ENCODE assay signal across 16 mouse cellular contexts in genomic region chr19:26723899-26724298, GRCm38 (mm10).
A peak's percentile ranks its signal among the peaks of the same experiment; 100 is the strongest.
DNase-seq lines count a peak whose midpoint lies in the region; ATAC-seq lines count a peak whose summit lies in the region.
"Had no signal": no experiment of that assay in that cellular context is flagged by ENCODE, and none has a peak within 500 bp of the region (broad histone marks: within the 10 kb centered on the region; RNA-seq: fewer than 3 reads in every experiment).

No protein-coding gene starts in this region.

- ATAC-seq in cerebellum, adult (ENCODE audit: insufficient number of reproducible peaks, low FRiP score, low TSS enrichment), result peak; percentile 40; the same call in 1 of the 2 replicates
- ATAC-seq: activated CD4-positive, CD25-positive, alpha-beta regulatory T cell, adult 4 months; CD4-positive, CD25-positive, alpha-beta regulatory T cell, adult 4 months; forebrain, embryonic 14.5 days; forebrain, embryonic 16.5 days; Patski had no signal

- no peak for DNase-seq in cerebellum, adult 18-20 months
- DNase-seq in cerebellum, adult 9-11 months, result peak; percentile 45
- DNase-seq in cerebellum, adult 11-12 months, result no peak
- DNase-seq in heart, adult 11 months, result peak; percentile 83
- DNase-seq in heart, adult 8-10 months (ENCODE audit: low spot score), result no peak
- peak; percentile 53 for DNase-seq in brain, adult 2 months (ENCODE audit: low read depth, low spot score)
- DNase-seq: adrenal gland, postnatal 10 days; adrenal gland, postnatal 25 days; B cell, adult 2 months; cerebellum, postnatal 10 days had no signal

Comparison
In these comparisons a context has a peak if more than half of its experiments do, and no peak if none do; other contexts are left out.
1. DNase-seq: peak in cerebellum, adult 9-11 months (single experiment), heart, adult 11 months (single experiment) and brain, adult 2 months (single experiment); none in cerebellum, adult 18-20 months (0 of 2), cerebellum, adult 11-12 months (single experiment) and heart, adult 8-10 months (single experiment).